Mouse (Mus musculus) liver, embryonic 11.5 days (tissue): ENCODE data around the gene D930020B18Rik. TPM values are rescaled to one million over a fixed set of nuclear protein-coding genes. Genes with fewer than 3 reads are reported as not detected.

Source experiments
- ATAC-seq: fragments of 200-750 bp; cut with Nextera tagmentation; replicated peaks from 2 replicates; pipeline ENCODE4 v1.8.0; 2017; ENCODE audit warnings: moderate number of reproducible peaks, mild to moderate bottlenecking, moderate TSS enrichment, moderate library complexity; ENCODE audit not compliant: low FRiP score
- DNase-seq: peaks from one replicate; pipeline ENCODE4 v3.0.0-alpha.2; 2017; ENCODE audit warnings: low spot score
- H3K27ac ChIP-seq: fragments of 300-500 bp; sonication (generic); 2 replicates; pipeline ENCODE4 v1.5.1; 2014; ENCODE audit warnings: mild to moderate bottlenecking, low read depth, low read length, control low read depth
- H3K27me3 ChIP-seq: fragments of 300-500 bp; sonication (generic); replicated peaks from 2 replicates; pipeline ENCODE4 v1.6.1; 2014; ENCODE audit warnings: low read length, mixed read lengths; ENCODE audit not compliant: control insufficient read depth, insufficient read depth
- H3K36me3 ChIP-seq: fragments of 300-500 bp; sonication (generic); 2 replicates; pipeline ENCODE4 v1.6.1; 2014; ENCODE audit warnings: mild to moderate bottlenecking, low read length, moderate library complexity, mixed read lengths; ENCODE audit not compliant: control insufficient read depth, insufficient read depth
- H3K4me1 ChIP-seq: fragments of 300-500 bp; sonication (generic); replicated peaks from 2 replicates; pipeline ENCODE4 v1.6.1; 2014; ENCODE audit warnings: low read length, mixed read lengths; ENCODE audit not compliant: control insufficient read depth, insufficient read depth
- H3K4me2 ChIP-seq: fragments of 300-500 bp; sonication (generic); 2 replicates; pipeline ENCODE4 v1.6.1; 2014; ENCODE audit warnings: mild to moderate bottlenecking, control low read depth, moderate library complexity
- H3K4me3 ChIP-seq: fragments of 300-500 bp; sonication (generic); 2 replicates; pipeline ENCODE4 v1.5.1; 2014; ENCODE audit warnings: low read depth, low read length, control low read depth
- H3K9ac ChIP-seq: fragments of 300-500 bp; sonication (generic); 2 replicates; pipeline ENCODE4 v1.6.1; 2014; ENCODE audit warnings: low read depth, low read length, control low read depth
- H3K9me3 ChIP-seq: fragments of 300-500 bp; sonication (generic); 2 replicates; pipeline ENCODE4 v1.6.1; 2016; ENCODE audit warnings: low read length, inconsistent platforms, mixed read lengths; ENCODE audit not compliant: control insufficient read depth
- WGBS: fragments of 180-500 bp; shearing (Covaris S2); extraction: QIAGEN DNeasy Blood & Tissue Kit; methylation state at CpG from one replicate; pipeline ENCODE4 v1.1.7; 2014; 5-methylcytosine and 5-hydroxymethylcytosine counted together
- polyA plus RNA-seq: library from polyadenylated mRNA; unstranded; fragments of >200 nt; fragmentation: Nextera tagmentation; extraction: Ambion mirVana; gene quantifications from 2 replicates; pipeline ENCODE4 v1.2.1, GENCODE M21; 2014

The D930020B18Rik gene
- polyA plus RNA-seq, 1 experiment from 2014 or later, result not detected

DNA sequence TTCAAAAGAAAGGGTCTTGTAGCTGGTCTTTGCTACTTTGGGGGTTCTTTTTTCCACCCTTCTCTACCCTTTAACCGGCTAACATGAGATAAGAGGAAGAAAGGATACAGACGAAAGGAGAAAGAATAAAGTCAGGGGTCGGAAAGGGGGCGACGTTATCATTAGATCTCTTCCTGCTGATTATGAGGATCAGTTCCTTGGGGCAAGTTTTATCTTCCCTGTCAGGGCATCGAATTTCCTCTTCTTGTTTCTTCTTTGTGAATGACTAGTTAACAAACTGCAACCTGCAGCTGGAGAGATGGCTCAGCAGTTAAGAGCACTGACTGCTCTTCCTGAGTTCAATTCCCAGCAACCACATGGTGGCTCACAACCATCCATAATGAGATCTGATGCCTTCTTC is 4.9 kb downstream of the D930020B18Rik start:
- DNase-seq, result no peak
- Histone ChIP-seq H3K9ac (no peak overlapping the region), H3K4me3 (no peak overlapping the region), H3K27ac (no peak overlapping the region), H3K4me1 (peaks cover 9% of the 10 kb centered on the region), H3K9me3 (no peaks in the 10 kb centered on the region), H3K36me3 (no peaks in the 10 kb centered on the region), H3K4me2 (no peak overlapping the region), H3K27me3 (peaks cover 20% of the 10 kb centered on the region)
- 29% methylated on average over 6 of the region's 6 CpGs for WGBS
- no peak for ATAC-seq

DNA sequence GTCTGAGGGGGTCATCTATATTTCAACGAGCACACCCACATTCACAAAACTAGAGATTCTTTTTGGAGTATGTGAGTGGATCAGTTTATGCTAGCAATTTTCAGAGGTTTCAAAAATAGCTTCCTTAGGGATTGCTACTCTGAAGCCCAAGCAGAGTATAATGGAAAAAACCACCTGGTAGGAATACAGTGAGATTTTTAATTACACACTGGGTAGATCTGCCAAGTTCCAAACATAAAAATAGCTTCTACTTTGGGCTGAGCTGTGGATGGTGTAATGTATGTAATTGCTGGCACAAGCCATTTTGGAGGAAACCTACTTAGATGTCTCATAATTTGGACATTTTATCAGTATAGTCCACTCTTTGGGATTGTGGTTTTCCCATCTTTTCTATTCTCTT is 11.7 kb downstream of the D930020B18Rik start:
- Histone ChIP-seq H3K36me3 (no peaks in the 10 kb centered on the region), H3K4me2 (no peak overlapping the region), H3K27ac (no peak overlapping the region), H3K9me3 (no peaks in the 10 kb centered on the region), H3K9ac (no peak overlapping the region), H3K27me3 (no peaks in the 10 kb centered on the region), H3K4me1 (no peaks in the 10 kb centered on the region), H3K4me3 (no peak overlapping the region)
- 88% methylated on average over 1 of the region's 1 CpGs for WGBS
- no peak for DNase-seq
- ATAC-seq, result no peak

DNA sequence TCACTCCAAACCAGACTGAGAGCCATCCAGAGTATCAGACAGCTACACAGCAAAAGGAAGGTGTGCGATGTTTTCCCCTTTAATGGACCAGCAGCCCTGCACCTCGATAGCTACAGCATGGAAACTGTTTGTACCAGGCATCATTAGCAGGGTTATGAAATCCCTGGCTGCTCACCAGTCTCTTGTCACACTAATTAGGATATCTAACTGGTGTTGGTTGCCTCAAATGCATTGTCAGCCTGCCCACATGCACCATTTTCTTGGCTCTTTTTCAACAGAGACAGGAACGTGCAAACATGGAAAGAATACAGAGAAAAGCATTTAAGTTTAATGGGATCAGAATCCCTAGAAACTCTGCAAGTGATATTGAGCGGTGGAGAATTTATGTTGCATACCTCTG is 14.5 kb downstream of the D930020B18Rik start:
- Histone ChIP-seq H3K4me3 (no peak overlapping the region), H3K9me3 (no peaks in the 10 kb centered on the region), H3K36me3 (no peaks in the 10 kb centered on the region), H3K9ac (no peak overlapping the region), H3K4me2 (no peak overlapping the region), H3K27me3 (no peaks in the 10 kb centered on the region), H3K27ac (no peak overlapping the region), H3K4me1 (no peaks in the 10 kb centered on the region)
- DNase-seq, result no peak
- no peak for ATAC-seq
- 88% methylated on average over 4 of the region's 4 CpGs for WGBS

DNA sequence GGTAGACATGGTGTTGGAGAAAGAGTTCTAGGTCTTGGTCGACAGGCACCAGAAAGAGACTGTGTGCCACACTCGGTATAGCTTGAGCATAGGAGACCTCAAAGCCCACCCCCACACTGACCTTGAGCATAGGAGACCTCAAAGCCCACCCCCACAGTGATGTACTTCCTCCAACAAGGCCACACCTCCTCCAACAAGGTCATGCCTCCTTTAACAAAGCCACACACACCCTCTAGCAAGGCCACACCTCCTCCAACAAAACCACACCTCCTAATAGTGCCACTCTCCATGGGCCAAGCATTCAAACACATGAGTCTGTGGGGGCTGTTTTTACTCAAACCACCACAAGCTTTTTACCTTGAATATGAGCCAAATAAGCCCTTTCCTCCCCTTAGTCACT is 21.3 kb downstream of the D930020B18Rik start:
- Histone ChIP-seq H3K4me1 (no peaks in the 10 kb centered on the region), H3K4me2 (no peak overlapping the region), H3K36me3 (no peaks in the 10 kb centered on the region), H3K4me3 (no peak overlapping the region), H3K9ac (no peak overlapping the region), H3K9me3 (no peaks in the 10 kb centered on the region), H3K27ac (no peak overlapping the region), H3K27me3 (no peaks in the 10 kb centered on the region)
- 83% methylated on average over 2 of the region's 2 CpGs for WGBS
- DNase-seq (no peak), ATAC-seq (no peak)

DNA sequence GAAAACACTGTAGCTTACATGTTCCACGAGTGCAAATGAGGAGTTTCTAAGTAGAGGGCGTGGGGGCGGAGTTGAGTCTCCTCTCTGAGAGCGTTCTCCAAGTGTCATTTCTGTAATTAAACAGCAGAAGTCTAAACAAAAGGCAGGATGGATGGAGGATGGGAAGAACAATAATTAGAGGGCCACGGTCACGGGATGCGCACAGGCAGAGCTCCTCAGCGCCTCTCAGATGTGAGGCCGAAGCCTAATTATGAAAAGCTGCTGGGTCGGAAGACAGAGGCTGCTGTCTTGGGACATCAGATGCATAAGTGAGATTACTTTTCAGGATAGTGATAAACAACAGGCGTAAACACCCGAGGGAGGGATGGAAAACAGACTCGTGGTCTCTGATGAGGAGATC is 22.2 kb downstream of the D930020B18Rik start:
- ATAC-seq (no peak), DNase-seq (no peak)
- Histone ChIP-seq H3K36me3 (no peaks in the 10 kb centered on the region), H3K4me1 (no peaks in the 10 kb centered on the region), H3K4me3 (no peak overlapping the region), H3K4me2 (no peak overlapping the region), H3K9me3 (no peaks in the 10 kb centered on the region), H3K27me3 (no peaks in the 10 kb centered on the region), H3K9ac (no peak overlapping the region), H3K27ac (no peak overlapping the region)
- WGBS, result 71% methylated on average over 13 of the region's 13 CpGs

DNA sequence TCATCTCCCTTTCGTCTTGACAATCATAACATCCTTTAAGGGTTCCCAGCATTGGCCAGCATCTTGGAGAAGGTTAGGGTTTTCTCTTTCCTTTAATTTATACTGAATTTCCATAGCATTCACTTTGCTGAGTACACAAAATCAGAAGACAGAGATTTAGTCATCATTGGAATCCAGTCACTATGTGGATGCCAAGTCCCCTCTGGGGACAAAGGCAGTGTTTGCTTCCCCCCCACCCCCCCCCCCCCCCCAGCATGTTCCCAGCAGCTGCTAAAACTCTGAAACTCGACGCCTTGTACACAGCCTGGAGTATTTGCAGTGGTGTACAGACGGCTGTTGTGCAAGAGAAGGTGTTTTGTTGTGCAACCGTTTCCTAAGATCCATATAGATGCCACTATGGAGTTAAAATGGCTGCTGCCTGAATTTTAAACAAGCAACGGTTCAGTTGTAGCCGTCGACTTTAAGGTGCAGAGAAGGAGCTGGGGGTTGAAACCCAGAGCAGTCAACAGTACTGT is 24.3 kb downstream of the D930020B18Rik start:
- no peak overlapping the region for H3K27ac ChIP-seq
- no peak overlapping the region for H3K4me2 ChIP-seq
- no peak overlapping the region for H3K9ac ChIP-seq
- 65% methylated on average over 8 of the region's 8 CpGs for WGBS
- no peaks in the 10 kb centered on the region for H3K9me3 ChIP-seq
- H3K36me3 ChIP-seq, result no peaks in the 10 kb centered on the region
- no peak overlapping the region for H3K4me3 ChIP-seq
- H3K4me1 ChIP-seq, result no peaks in the 10 kb centered on the region
- DNase-seq, result no peak
- ATAC-seq, result no peak
- H3K27me3 ChIP-seq, result no peaks in the 10 kb centered on the region

DNA sequence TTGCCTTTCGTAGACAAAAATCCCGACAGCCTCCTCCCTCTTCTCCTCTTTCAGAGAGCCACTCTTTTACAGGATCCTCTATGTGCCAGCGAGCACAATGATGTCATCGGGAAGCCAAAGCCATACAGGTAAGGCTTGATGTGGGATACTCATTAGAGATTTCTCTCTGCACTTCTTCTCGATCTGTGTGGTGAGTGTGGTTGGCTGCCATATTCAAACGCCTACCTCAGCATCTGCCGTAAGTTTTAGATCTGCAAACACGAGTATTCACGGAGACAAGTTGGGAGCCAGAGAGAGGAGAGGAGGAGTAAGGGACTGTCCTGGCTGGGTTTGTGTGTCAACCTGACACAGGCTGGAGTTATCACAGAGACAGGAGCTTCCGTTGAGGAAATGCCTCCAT is 27.7 kb downstream of the D930020B18Rik start:
- no peak overlapping the region for H3K27ac ChIP-seq
- ATAC-seq (no peak), DNase-seq (no peak)
- no peaks in the 10 kb centered on the region for H3K36me3 ChIP-seq
- no peaks in the 10 kb centered on the region for H3K4me1 ChIP-seq
- H3K27me3 ChIP-seq, result no peaks in the 10 kb centered on the region
- H3K4me3 ChIP-seq, result no peak overlapping the region
- no peak overlapping the region for H3K9ac ChIP-seq
- H3K9me3 ChIP-seq, result 0 out of 2 replicates have a peak, but pooled peaks cover 5% of the 10 kb centered on the region
- H3K4me2 ChIP-seq, result no peak overlapping the region
- 79% methylated on average over 10 of the region's 10 CpGs for WGBS

DNA sequence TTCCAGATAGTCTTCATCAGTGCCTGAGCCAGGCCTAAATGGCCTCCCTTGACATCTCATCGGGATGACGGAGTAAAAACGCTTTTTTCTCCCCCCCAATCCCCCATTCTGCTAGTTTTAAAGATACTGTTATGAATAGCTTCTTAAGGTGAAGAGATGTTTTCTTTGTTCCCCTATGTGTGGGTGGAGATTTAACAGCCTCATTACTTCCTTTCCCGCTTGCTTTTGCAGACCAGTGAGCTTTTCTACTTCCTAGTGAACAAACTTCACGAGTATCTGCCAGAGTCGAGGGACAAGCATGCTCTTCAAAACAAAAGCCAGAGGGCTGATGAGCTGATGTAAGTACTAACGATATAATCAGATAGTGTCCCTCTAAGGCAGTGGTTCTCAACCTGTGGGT is 35.6 kb downstream of the D930020B18Rik start:
- no peak for DNase-seq
- WGBS, result 58% methylated on average over 7 of the region's 7 CpGs
- Histone ChIP-seq H3K9ac (no peak overlapping the region), H3K4me2 (no peak overlapping the region), H3K27ac (no peak overlapping the region), H3K4me3 (no peak overlapping the region), H3K27me3 (no peaks in the 10 kb centered on the region), H3K4me1 (no peaks in the 10 kb centered on the region), H3K9me3 (0 out of 2 replicates have a peak, but pooled peaks cover 5% of the 10 kb centered on the region), H3K36me3 (no peaks in the 10 kb centered on the region)
- no peak for ATAC-seq

DNA sequence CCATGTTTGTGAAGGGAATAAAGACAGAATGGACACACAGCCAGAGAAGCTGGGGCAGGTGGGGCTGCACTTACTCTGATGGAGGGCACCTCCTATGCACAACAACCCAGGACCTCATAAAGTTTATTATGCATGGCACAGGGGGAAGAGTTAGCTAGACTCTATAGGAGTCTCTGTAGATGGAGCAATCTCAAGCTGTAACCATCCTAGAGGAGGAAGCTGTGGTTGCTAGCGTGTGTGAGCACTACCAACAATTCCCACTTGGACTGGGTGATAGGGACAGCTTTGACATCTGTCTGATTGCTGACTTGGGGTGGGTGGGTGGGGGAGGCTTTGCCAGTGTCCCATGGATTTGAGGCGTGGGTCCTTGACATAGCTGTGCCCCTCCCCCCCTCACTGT is 39.5 kb downstream of the D930020B18Rik start:
- no peak for DNase-seq
- WGBS, result 49% methylated on average over 2 of the region's 2 CpGs
- no peak for ATAC-seq
- Histone ChIP-seq H3K36me3 (no peaks in the 10 kb centered on the region), H3K9ac (no peak overlapping the region), H3K4me2 (no peak overlapping the region), H3K27me3 (no peaks in the 10 kb centered on the region), H3K4me1 (no peaks in the 10 kb centered on the region), H3K27ac (no peak overlapping the region), H3K9me3 (no peaks in the 10 kb centered on the region), H3K4me3 (no peak overlapping the region)
